Mouse (Mus musculus): Measurements from ENCODE around the gene Katnal1. TPM values are rescaled to one million over a fixed set of nuclear protein-coding genes. Genes with fewer than 3 reads are reported as not detected.

Katnal1 gene
- polyA plus RNA-seq, 1 experiment from 2014 or later = 13.7 TPM

DNA sequence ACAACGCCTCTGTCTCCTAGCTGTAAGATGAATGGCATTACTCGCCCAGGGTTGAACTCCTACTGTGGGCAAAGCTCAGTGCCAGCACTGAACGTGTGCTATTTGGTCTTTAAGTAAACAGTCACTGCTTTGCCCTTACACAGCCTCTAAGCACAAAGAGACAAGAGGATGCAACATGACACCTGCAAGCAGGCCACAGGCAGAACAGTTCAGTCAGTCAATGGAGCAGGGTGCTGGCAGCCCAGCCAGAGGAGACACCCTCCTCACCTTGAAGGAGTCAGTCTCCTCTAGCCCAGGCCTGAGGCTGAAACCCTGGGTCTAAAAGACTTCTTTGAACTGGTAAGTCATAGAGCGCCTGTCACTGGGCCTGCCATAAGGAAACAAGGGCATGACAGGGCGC is 11.1 kb downstream of the Katnal1 start:
- H3K27me3 ChIP-seq = no peaks in the 10 kb centered on the region
- H3K9me3 ChIP-seq (replicated peaks) = no peaks in the 10 kb centered on the region
- no peak overlapping the region for H3K4me3 ChIP-seq (replicated peaks)
- H3K4me1 ChIP-seq = peaks cover 15% of the 10 kb centered on the region
- H3K27ac ChIP-seq = no peak overlapping the region
- ATAC-seq (replicated peaks; ENCODE audit: low FRiP score) = 0 out of 2 replicates have a peak, but pooled peaks have one; percentile 67
- WGBS = 64% methylated on average over 5 of the region's 5 CpGs
- no peak overlapping the region for H3K9ac ChIP-seq
- H3K36me3 ChIP-seq = peaks cover 17% of the 10 kb centered on the region
- H3K4me2 ChIP-seq = no peak overlapping the region

DNA sequence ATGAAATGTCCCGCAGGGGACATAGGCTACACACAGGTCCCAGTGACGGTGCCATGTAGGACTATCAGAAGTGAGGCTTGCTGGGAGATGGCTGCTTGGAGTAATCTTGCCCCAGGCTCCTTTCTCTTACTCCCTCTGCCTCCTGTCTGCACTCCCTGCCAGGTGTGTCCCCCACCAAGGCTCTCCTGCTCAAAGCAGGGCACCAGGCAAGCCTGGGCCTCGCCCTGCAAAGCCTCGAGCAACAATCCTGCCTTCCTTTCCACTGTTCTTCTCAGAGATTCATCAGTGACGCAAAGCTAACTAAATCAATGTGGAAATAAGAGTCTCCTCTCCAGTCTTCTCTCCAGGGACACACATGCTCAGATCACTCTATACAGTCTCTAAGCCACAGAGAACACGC is 12.3 kb downstream of the Katnal1 start:
- no peaks in the 10 kb centered on the region for H3K27me3 ChIP-seq
- ATAC-seq (replicated peaks; ENCODE audit: low FRiP score) = no peak
- H3K9ac ChIP-seq = no peak overlapping the region
- peaks cover 26% of the 10 kb centered on the region for H3K36me3 ChIP-seq
- H3K4me3 ChIP-seq (replicated peaks) = no peak overlapping the region
- no peak overlapping the region for H3K27ac ChIP-seq
- H3K4me2 ChIP-seq = no peak overlapping the region
- 90% methylated on average over 6 of the region's 6 CpGs for WGBS
- peaks cover 21% of the 10 kb centered on the region for H3K4me1 ChIP-seq
- no peaks in the 10 kb centered on the region for H3K9me3 ChIP-seq (replicated peaks)

DNA sequence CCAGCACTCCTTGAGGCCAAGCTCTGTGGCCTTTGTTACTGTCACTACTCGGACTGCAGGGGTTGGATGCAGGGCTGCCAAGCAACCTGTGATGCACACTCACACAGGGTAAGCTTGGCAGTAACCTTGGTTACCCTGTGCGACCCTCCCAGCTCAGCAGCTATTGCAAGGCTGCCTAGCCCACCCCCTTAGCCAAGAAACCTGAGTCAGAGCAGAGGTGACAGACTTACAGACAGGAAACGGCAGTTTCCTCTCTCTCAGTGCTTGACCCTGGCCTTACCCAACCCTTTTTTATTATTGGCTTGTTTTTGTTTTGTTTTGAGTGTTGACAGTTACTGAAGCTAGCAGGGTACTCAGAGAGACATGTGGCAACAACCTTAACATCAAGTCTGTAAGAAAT is 16.9 kb downstream of the Katnal1 start:
- WGBS = 23% methylated on average over 3 of the region's 3 CpGs
- Histone ChIP-seq H3K27me3 (no peaks in the 10 kb centered on the region), H3K4me3 (replicated peaks) (no peak overlapping the region), H3K9ac (no peak overlapping the region), H3K36me3 (peaks cover 27% of the 10 kb centered on the region), H3K27ac (no peak overlapping the region), H3K4me2 (no peak overlapping the region), H3K9me3 (replicated peaks) (no peaks in the 10 kb centered on the region), H3K4me1 (peaks cover 24% of the 10 kb centered on the region)
- no peak for ATAC-seq (replicated peaks; ENCODE audit: low FRiP score)

DNA sequence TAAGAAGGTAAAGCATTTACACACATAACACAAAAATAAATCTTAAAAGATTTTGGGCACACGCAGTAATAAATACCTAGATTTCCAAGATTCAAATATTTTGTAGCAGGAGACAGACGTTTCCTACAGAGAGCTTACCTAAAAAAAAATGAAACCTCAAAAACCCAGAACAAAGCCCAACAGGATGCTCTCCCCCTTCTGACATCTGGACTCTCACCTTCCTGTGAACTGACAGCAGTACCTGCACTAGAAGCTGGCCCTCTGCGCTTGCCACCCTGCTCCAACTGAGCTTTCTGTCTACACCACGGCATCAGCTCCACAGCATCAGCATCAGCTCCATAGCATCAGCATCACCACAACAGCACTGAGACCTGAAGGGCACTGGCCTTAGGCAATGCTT is 19.1 kb downstream of the Katnal1 start:
- H3K27ac ChIP-seq = no peak overlapping the region
- no peak for ATAC-seq (replicated peaks; ENCODE audit: low FRiP score)
- no peak overlapping the region for H3K4me2 ChIP-seq
- H3K36me3 ChIP-seq = peaks cover 19% of the 10 kb centered on the region
- 86% methylated on average over 4 of the region's 4 CpGs for WGBS
- no peaks in the 10 kb centered on the region for H3K9me3 ChIP-seq (replicated peaks)
- H3K27me3 ChIP-seq = no peaks in the 10 kb centered on the region
- H3K4me1 ChIP-seq = peaks cover 30% of the 10 kb centered on the region
- H3K9ac ChIP-seq = no peak overlapping the region
- no peak overlapping the region for H3K4me3 ChIP-seq (replicated peaks)

DNA sequence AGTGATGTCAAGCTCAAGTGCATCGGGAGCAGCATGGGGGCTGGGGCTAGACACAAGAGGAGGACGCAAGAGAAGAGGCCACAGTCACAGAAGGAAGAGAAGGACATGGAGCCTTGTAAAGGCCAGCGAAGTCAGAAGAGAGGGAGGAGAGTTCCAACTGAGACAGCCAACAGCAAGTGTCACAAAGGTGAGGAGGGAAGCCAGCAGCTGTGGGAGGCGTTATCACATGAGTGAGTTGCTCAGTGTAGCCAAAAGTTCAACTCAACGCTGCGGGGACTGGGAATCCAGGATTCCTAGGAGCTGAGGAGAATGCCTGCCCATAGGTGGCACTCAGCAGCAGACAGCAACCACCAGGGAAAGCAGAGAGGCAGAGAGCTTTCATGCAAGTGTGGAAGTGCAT is 19.7 kb downstream of the Katnal1 start:
- 15% methylated on average over 6 of the region's 6 CpGs for WGBS

DNA sequence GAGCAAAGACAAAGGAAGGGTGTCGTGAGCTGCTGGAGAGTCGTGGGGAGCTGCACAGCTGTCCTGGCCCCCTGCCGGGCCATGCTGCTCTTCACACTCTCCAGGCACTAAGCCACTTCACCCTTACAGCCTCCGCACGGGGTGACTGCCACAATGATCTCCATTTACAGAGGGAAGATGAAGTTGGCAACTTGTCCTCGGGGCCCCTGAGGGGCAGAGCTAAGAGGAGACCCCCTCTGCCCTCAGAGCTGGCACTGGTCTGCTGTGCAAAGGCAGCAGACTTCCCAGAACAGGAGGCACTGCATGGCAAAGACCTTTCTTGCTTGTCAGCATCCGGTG is 20.1 kb downstream of the Katnal1 start:
- peaks cover 23% of the 10 kb centered on the region for H3K36me3 ChIP-seq
- no peaks in the 10 kb centered on the region for H3K27me3 ChIP-seq
- H3K4me1 ChIP-seq = peaks cover 30% of the 10 kb centered on the region
- ATAC-seq (replicated peaks; ENCODE audit: low FRiP score) = peak; percentile 74; the same call in 1 of the 2 replicates
- H3K27ac ChIP-seq = peak overlapping the region; percentile 43
- no peak overlapping the region for H3K4me3 ChIP-seq (replicated peaks)
- H3K9me3 ChIP-seq (replicated peaks) = no peaks in the 10 kb centered on the region
- no peak overlapping the region for H3K4me2 ChIP-seq
- 25% methylated on average over 7 of the region's 7 CpGs for WGBS
- no peak overlapping the region for H3K9ac ChIP-seq

More for the DNA sequence above, 19.7 kb downstream of the Katnal1 start:
- peak; percentile 59 for ATAC-seq (replicated peaks; ENCODE audit: low FRiP score)
- H3K27ac ChIP-seq = peak overlapping the region; percentile 43
- H3K4me2 ChIP-seq = no peak overlapping the region
- peaks cover 30% of the 10 kb centered on the region for H3K4me1 ChIP-seq
- no peaks in the 10 kb centered on the region for H3K27me3 ChIP-seq
- H3K4me3 ChIP-seq (replicated peaks) = no peak overlapping the region
- H3K9ac ChIP-seq = no peak overlapping the region
- H3K9me3 ChIP-seq (replicated peaks) = no peaks in the 10 kb centered on the region
- peaks cover 19% of the 10 kb centered on the region for H3K36me3 ChIP-seq

DNA sequence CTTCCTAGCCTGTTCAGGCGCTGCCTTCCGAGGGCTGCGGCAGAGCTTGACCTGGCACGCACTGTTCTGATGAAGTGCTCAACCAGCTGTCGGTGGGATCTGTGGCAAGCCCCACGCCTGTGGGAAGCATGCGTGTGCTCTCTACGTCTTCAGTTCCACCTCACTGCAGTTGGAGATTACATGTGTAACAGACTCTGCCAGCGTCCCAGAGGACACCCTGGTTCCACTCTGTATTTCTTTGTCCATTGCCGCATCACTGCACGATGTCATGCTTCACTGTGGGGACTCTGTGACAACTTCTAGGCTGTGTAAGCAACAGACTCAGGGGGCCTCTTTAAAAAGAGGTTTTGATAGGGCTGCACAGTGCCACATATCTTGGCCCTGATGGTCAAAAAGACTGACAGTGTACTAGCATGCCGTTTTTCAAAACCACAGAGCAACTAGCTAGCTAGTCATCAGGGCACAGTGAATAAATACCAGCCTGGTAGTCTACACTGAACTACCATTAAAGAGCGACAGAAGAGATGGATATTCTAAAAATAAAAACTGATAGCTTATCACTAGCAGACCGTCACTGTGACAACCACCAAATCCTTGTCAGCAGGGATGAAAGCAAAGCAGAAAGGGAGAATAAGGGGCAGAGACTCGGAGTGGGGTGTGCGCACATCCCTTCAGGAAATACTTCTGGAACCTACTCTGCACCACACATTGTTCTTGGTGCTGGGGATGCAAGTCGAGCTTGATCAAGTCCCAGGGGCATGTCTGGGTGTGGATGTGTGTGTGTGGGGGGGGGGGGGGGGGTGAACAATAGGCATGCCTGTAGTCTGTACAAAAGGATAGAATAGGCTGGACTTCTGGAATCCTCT is 20.7 kb downstream of the Katnal1 start:
- H3K9ac ChIP-seq = no peak overlapping the region
- H3K4me2 ChIP-seq = no peak overlapping the region
- H3K4me3 ChIP-seq (replicated peaks) = no peak overlapping the region
- peak overlapping the region; percentile 43; the same call in 1 of the 2 replicates for H3K27ac ChIP-seq
- peaks cover 29% of the 10 kb centered on the region for H3K36me3 ChIP-seq
- peaks cover 30% of the 10 kb centered on the region for H3K4me1 ChIP-seq
- no peaks in the 10 kb centered on the region for H3K9me3 ChIP-seq (replicated peaks)
- H3K27me3 ChIP-seq = no peaks in the 10 kb centered on the region
- 60% methylated on average over 17 of the region's 17 CpGs for WGBS
- peak; percentile 7; the same call in 1 of the 2 replicates for ATAC-seq (replicated peaks; ENCODE audit: low FRiP score)

DNA sequence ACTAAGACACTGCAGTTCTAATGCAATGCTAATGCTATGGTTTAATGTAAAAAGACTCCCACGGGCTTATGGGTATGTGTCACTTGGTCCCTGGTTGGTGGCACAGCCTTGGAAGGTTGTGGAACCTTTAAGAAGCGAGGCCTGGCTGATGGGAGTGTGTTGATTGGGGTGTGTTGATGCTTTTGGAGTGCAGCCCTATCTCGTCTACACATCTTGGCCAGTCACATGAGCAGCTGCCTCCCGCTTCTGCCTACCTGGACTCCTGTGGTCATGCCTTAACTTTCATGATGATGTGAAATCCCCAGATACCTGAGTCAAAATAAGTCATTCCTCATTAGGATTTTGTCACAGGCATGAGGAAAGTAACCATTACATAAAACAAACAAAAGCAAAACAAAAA is 22.8 kb downstream of the Katnal1 start:
- ATAC-seq (replicated peaks; ENCODE audit: low FRiP score) = no peak
- H3K4me2 ChIP-seq = no peak overlapping the region
- H3K9me3 ChIP-seq (replicated peaks) = no peaks in the 10 kb centered on the region
- no peaks in the 10 kb centered on the region for H3K27me3 ChIP-seq
- no peak overlapping the region for H3K27ac ChIP-seq
- no peak overlapping the region for H3K4me3 ChIP-seq (replicated peaks)
- peaks cover 25% of the 10 kb centered on the region for H3K4me1 ChIP-seq
- 83% methylated on average over 4 of the region's 4 CpGs for WGBS
- peaks cover 21% of the 10 kb centered on the region for H3K36me3 ChIP-seq
- no peak overlapping the region for H3K9ac ChIP-seq

DNA sequence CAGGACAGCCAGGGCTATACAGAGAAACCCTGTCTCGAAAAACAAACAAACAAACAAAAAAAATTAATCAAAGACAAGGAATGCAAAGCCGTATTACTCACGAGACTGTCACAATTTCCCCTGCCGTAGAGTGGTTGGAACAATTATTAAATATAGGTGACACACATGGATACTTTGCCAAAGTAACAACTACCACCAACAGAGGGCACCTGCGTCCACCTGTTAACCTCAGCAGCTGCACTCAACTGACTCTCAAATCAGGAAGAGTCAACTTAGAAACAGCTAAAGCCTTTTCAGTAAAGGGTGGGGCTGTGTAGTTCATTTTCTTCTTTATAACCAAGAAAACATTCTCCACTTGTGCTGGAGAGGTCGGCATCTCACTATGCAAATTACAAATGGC is 24.3 kb downstream of the Katnal1 start:
- H3K4me1 ChIP-seq = peaks cover 24% of the 10 kb centered on the region
- H3K4me3 ChIP-seq (replicated peaks) = no peak overlapping the region
- H3K27me3 ChIP-seq = no peaks in the 10 kb centered on the region
- H3K9me3 ChIP-seq (replicated peaks) = no peaks in the 10 kb centered on the region
- H3K27ac ChIP-seq = no peak overlapping the region
- ATAC-seq (replicated peaks; ENCODE audit: low FRiP score) = no peak
- WGBS = 76% methylated on average over 6 of the region's 6 CpGs
- no peak overlapping the region for H3K9ac ChIP-seq
- no peak overlapping the region for H3K4me2 ChIP-seq
- H3K36me3 ChIP-seq = peaks cover 17% of the 10 kb centered on the region

DNA sequence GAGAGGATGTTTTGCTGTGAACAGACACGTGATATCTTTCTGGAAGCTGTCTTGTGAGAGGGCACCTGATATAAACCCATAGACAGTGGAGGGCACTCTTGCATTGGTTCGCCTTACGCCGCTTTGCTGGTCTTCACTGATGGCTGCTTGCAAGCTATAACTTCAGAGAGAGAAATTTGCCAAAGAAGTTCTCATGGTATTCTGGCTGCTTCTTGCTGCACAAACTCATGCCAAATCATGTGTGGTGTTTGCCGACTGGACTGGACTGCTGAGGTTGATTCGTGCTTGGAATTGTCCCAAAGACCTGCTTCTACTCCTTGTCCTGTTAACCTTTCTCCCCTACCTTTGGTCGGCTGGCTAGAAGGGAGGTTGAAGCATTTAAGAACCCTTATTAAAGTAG is 29.8 kb downstream of the Katnal1 start:
- 93% methylated on average over 7 of the region's 7 CpGs for WGBS
- no peak overlapping the region for H3K4me2 ChIP-seq
- H3K4me3 ChIP-seq (replicated peaks) = no peak overlapping the region
- H3K4me1 ChIP-seq = peaks cover 23% of the 10 kb centered on the region
- H3K36me3 ChIP-seq = peaks cover 21% of the 10 kb centered on the region
- no peaks in the 10 kb centered on the region for H3K27me3 ChIP-seq
- no peaks in the 10 kb centered on the region for H3K9me3 ChIP-seq (replicated peaks)
- H3K9ac ChIP-seq = no peak overlapping the region
- no peak overlapping the region for H3K27ac ChIP-seq
- ATAC-seq (replicated peaks; ENCODE audit: low FRiP score) = no peak

DNA sequence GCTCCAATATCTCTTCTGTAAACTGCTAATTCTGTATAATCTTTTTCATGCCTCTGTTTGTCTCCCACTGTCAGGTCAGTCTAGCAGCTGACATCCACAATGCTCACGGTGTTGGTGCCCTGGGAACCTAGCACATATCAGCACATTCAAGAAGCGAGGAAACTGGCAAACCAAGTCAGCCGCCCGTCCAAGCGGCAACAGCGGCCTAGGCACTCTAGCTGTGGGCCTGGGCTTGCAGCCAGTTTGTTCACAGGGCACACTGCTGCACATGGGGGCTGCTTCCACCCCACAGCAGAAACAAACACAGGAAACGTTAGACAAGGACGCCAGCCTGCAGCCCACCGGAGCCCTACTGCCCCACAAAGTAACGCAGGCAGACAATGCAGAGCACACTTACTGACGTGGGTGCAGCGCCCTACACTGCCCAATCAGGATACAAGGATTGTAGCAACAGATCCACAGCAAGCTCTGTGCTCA is 31.1 kb downstream of the Katnal1 start:
- ATAC-seq (replicated peaks; ENCODE audit: low FRiP score) = 0 out of 2 replicates have a peak, but pooled peaks have one; percentile 27
- Histone ChIP-seq H3K27ac (peak overlapping the region; percentile 51), H3K36me3 (peaks cover 16% of the 10 kb centered on the region), H3K4me3 (replicated peaks) (no peak overlapping the region), H3K9me3 (replicated peaks) (no peaks in the 10 kb centered on the region), H3K4me1 (peaks cover 24% of the 10 kb centered on the region), H3K4me2 (no peak overlapping the region), H3K27me3 (no peaks in the 10 kb centered on the region), H3K9ac (no peak overlapping the region; the same call in 1 of the 2 replicates)
- 64% methylated on average over 12 of the region's 12 CpGs for WGBS

DNA sequence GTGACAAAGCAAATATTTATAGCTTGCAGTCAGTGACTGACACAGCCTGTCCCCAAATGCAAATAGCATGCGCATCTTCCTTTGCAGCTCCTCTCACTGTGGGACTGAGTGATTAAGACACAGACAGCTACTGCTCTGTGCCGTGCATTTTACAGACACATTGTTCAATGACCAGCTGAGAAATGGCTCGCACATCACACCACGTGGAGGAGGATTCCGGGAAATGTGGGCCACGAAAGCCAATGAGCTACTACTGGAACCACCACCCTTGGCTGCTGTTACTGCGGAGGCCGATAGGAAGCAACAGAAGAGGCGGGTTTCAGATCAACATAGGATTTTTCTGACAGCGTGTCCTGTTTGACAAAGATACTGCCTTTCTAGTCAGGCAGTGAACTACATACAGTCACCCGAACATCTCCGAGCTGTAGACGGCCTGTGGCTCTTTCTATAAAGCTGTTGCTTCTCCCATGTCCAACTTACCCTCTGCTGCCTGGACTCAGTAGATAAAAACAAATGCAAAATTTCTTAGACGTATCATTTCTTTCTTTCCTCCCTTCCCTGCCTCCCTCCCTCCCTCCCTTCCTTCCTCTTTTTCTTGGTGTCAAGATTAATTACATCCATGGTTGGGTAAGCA is 31.9 kb downstream of the Katnal1 start:
- no peak overlapping the region for H3K27ac ChIP-seq
- H3K4me1 ChIP-seq = peaks cover 24% of the 10 kb centered on the region
- WGBS = 59% methylated on average over 14 of the region's 14 CpGs
- H3K4me2 ChIP-seq = no peak overlapping the region
- ATAC-seq (replicated peaks; ENCODE audit: low FRiP score) = no peak; the same call in 1 of the 2 replicates
- H3K9ac ChIP-seq = no peak overlapping the region
- no peaks in the 10 kb centered on the region for H3K27me3 ChIP-seq
- no peaks in the 10 kb centered on the region for H3K9me3 ChIP-seq (replicated peaks)
- peaks cover 20% of the 10 kb centered on the region for H3K36me3 ChIP-seq
- no peak overlapping the region for H3K4me3 ChIP-seq (replicated peaks)

Data from kidney, embryonic 15.5 days (tissue).